Mouse (Mus musculus): ENCODE results near the gene Cldn20. TPM values are rescaled to one million over a fixed set of nuclear protein-coding genes. Genes with fewer than 3 reads are reported as not detected.

Gene Cldn20
- polyA plus RNA-seq, 1 experiment from 2014 or later: 0.40 TPM

Other genes starting within 250 kb of the Cldn20 start
- gene Tiam2, start 206.0 kb upstream of the Cldn20 start, polyA plus RNA-seq (2015; fragmentation: Nextera tagmentation; extraction: Ambion mirVana): 3.9 and 7.3 TPM in 2 replicates
- gene Tfb1m, start 25.2 kb downstream of the Cldn20 start, polyA plus RNA-seq (2015; fragmentation: Nextera tagmentation; extraction: Ambion mirVana): 13.8 and 14.6 TPM in 2 replicates
- not detected in 2 replicates for gene Nox3, start 163.7 kb downstream of the Cldn20 start, polyA plus RNA-seq (2015; fragmentation: Nextera tagmentation; extraction: Ambion mirVana)